Mouse (Mus musculus) cerebellum, adult 11-12 months (tissue): ENCODE data around the gene Lrrc20.
A peak's percentile ranks its signal among the peaks of the same experiment; 100 is the strongest.

Experiments used
- DNase-seq: peaks from one replicate; pipeline ENCODE4 v3.0.0; 2022

Lrrc20 gene

GRCm38 (mm10) chr10:61517296-61518071, 41.9 kb downstream of the Lrrc20 start:
- peak; percentile 38 for DNase-seq

- no peak for DNase-seq
These were observed 42.7 kb downstream of the Lrrc20 start for GRCm38 (mm10) chr10:61518320-61518719.

- DNase-seq: no peak
These were observed 43.9 kb downstream of the Lrrc20 start for GRCm38 (mm10) chr10:61519491-61519890.

GRCm38 (mm10) chr10:61520714-61521113, 45.1 kb downstream of the Lrrc20 start:
- no peak for DNase-seq

- no peak for DNase-seq
These were observed 55.3 kb downstream of the Lrrc20 start for GRCm38 (mm10) chr10:61530936-61531335.

GRCm38 (mm10) chr10:61533285-61533684, 57.7 kb downstream of the Lrrc20 start:
- no peak for DNase-seq

GRCm38 (mm10) chr10:61534371-61535101, 58.9 kb downstream of the Lrrc20 start:
- DNase-seq: peak; percentile 40

GRCm38 (mm10) chr10:61535441-61535840, 59.8 kb downstream of the Lrrc20 start:
- no peak for DNase-seq

GRCm38 (mm10) chr10:61536130-61537035, 60.8 kb downstream of the Lrrc20 start:
- peak; percentile 57 for DNase-seq

GRCm38 (mm10) chr10:61537036-61537380, 61.4 kb downstream of the Lrrc20 start:
- no peak for DNase-seq

GRCm38 (mm10) chr10:61538446-61538845, 62.8 kb downstream of the Lrrc20 start:
- DNase-seq: no peak

GRCm38 (mm10) chr10:61544127-61544862, 68.7 kb downstream of the Lrrc20 start:
- no peak for DNase-seq

- DNase-seq: no peak
These were observed 69.3 kb downstream of the Lrrc20 start for GRCm38 (mm10) chr10:61544863-61545240.

- DNase-seq: peak; percentile 42
These were observed 74.5 kb downstream of the Lrrc20 start for GRCm38 (mm10) chr10:61550106-61550505.

GRCm38 (mm10) chr10:61555155-61555554, 79.6 kb downstream of the Lrrc20 start:
- DNase-seq: no peak

GRCm38 (mm10) chr10:61558631-61559030, 83.0 kb downstream of the Lrrc20 start:
- DNase-seq: no peak

GRCm38 (mm10) chr10:61559544-61559943, 83.9 kb downstream of the Lrrc20 start:
- DNase-seq: no peak

- DNase-seq: no peak
These were observed 87.9 kb downstream of the Lrrc20 start for GRCm38 (mm10) chr10:61563550-61563949.

- DNase-seq: no peak
These were observed 88.8 kb downstream of the Lrrc20 start for GRCm38 (mm10) chr10:61564408-61564807.

- no peak for DNase-seq
These were observed 94.6 kb downstream of the Lrrc20 start for GRCm38 (mm10) chr10:61570181-61570580.

- DNase-seq: no peak
These were observed 96.5 kb downstream of the Lrrc20 start for GRCm38 (mm10) chr10:61572126-61572525.

- no peak for DNase-seq
These were observed 100.6 kb downstream of the Lrrc20 start for GRCm38 (mm10) chr10:61576120-61576767.
